Mouse (Mus musculus) cerebral cortex, adult 2 months (tissue): ENCODE results near the gene Unc5c.

ENCODE experiments used
- WGBS: fragments of 180-500 bp; shearing (Covaris S2); methylation state at CpG from one replicate; pipeline ENCODE4 v1.1.7; 2018; 5-methylcytosine and 5-hydroxymethylcytosine counted together

Unc5c gene

GRCm38 (mm10) chr3:141733844-141734243 lies 268.8 kb downstream of the Unc5c start:
- 89% methylated on average over 6 of the region's 6 CpGs for WGBS

GRCm38 (mm10) chr3:141748694-141749381 lies 283.8 kb downstream of the Unc5c start:
- WGBS: 85% methylated on average over 4 of the region's 4 CpGs

GRCm38 (mm10) chr3:141752172-141752571 lies 287.2 kb downstream of the Unc5c start:
- 66% methylated on average over 7 of the region's 7 CpGs for WGBS

GRCm38 (mm10) chr3:141757259-141757658 lies 292.2 kb downstream of the Unc5c start:
- 62% methylated on average over 3 of the region's 3 CpGs for WGBS

GRCm38 (mm10) chr3:141778411-141778919 lies 313.4 kb downstream of the Unc5c start:
- 63% methylated on average over 8 of the region's 8 CpGs for WGBS

GRCm38 (mm10) chr3:141779186-141779585 lies 314.2 kb downstream of the Unc5c start:
- whole genome bisulfite sequencing: 82% methylated on average over 3 of the region's 3 CpGs

- WGBS: 72% methylated on average over 4 of the region's 4 CpGs
Observed at GRCm38 (mm10) chr3:141782553-141782952, 317.5 kb downstream of the Unc5c start.

GRCm38 (mm10) chr3:141791026-141791780 lies 326.2 kb downstream of the Unc5c start:
- 60% methylated on average over 8 of the region's 8 CpGs for WGBS

- 78% methylated on average over 1 of the region's 1 CpGs for WGBS
Observed at GRCm38 (mm10) chr3:141792106-141792505, 327.1 kb downstream of the Unc5c start.

GRCm38 (mm10) chr3:141793755-141794154 lies 328.7 kb downstream of the Unc5c start:
- 94% methylated on average over 2 of the region's 2 CpGs for WGBS

- WGBS: 59% methylated on average over 3 of the region's 3 CpGs
Observed at GRCm38 (mm10) chr3:141794371-141794770, 329.4 kb downstream of the Unc5c start.

- WGBS: 43% methylated on average over 1 of the region's 1 CpGs
Observed at GRCm38 (mm10) chr3:141797789-141798188, 332.8 kb downstream of the Unc5c start.

GRCm38 (mm10) chr3:141804133-141804532 lies 339.1 kb downstream of the Unc5c start:
- WGBS: 68% methylated on average over 5 of the region's 5 CpGs

- 81% methylated on average over 3 of the region's 3 CpGs for WGBS
Observed at GRCm38 (mm10) chr3:141809581-141809980, 344.6 kb downstream of the Unc5c start.

- 60% methylated on average over 7 of the region's 7 CpGs for WGBS
Observed at GRCm38 (mm10) chr3:141810944-141811343, 345.9 kb downstream of the Unc5c start.

GRCm38 (mm10) chr3:141811348-141811747 lies 346.3 kb downstream of the Unc5c start:
- 51% methylated on average over 2 of the region's 2 CpGs for WGBS

- 81% methylated on average over 1 of the region's 1 CpGs for WGBS
Observed at GRCm38 (mm10) chr3:141814776-141815175, 349.8 kb downstream of the Unc5c start.

GRCm38 (mm10) chr3:141818615-141819312 lies 353.7 kb downstream of the Unc5c start:
- WGBS: 36% methylated on average over 3 of the region's 3 CpGs

GRCm38 (mm10) chr3:141819331-141819941 lies 354.4 kb downstream of the Unc5c start:
- 35% methylated on average over 13 of the region's 13 CpGs for WGBS

- WGBS: 72% methylated on average over 5 of the region's 5 CpGs
Observed at GRCm38 (mm10) chr3:141828301-141828700, 363.3 kb downstream of the Unc5c start.

GRCm38 (mm10) chr3:141831135-141831534 lies 366.1 kb downstream of the Unc5c start:
- 18% methylated on average over 3 of the region's 3 CpGs for WGBS

- 45% methylated on average over 7 of the region's 7 CpGs for WGBS
Observed at GRCm38 (mm10) chr3:141838864-141839263, 373.8 kb downstream of the Unc5c start.
